Mouse (Mus musculus) central nervous system, embryonic 14 days (tissue): ENCODE data around the gene Olfr692. TPM values are rescaled to one million over a fixed set of nuclear protein-coding genes. Genes with fewer than 3 reads are reported as not detected.

Experiments
- polyA plus RNA-seq: library from polyadenylated mRNA; depleted of rRNA; stranded (reverse); fragments of >200 nt; gene quantifications from 2 replicates; pipeline ENCODE4 v1.2.3, GENCODE M21; 2012; rRNA removed

Gene Olfr692
- polyA plus RNA-seq, result not detected in 2 replicates

DNA sequence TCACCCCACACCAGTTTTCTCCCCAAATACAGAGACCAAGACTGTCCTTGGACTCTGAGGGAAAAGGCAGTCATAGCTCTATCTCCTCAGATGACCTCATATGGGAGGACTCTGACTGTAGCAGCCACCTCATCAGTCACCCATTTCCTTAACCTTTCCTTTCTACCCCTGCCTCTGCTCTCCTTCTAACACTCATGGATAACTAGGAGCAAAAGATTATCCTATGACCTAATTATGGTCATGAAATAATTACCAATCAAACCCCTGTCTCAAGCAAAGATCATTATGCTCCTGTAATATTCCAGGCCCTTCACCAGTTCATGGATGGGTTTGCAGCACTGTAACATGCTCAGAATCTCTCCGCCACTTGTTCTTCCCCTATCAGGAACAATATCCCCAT, at the start of gene Olfr692:
Gene Olfr692, plus strand, starts transcription at position 301 of the 400 bp plus-strand sequence.

GRCm38 (mm10) chr7:105334004-105334403, 34.0 kb upstream of the Olfr692 start, which contains the start of gene Olfr690:
Gene Olfr690 (minus strand): TSS chr7:105334104.

GRCm38 (mm10) chr7:105342170-105342569, 25.9 kb upstream of the Olfr692 start, which contains the start of gene Olfr691:
Gene Olfr691 (minus strand): TSS chr7:105342270.

GRCm38 (mm10) chr7:105374866-105375265, 6.8 kb downstream of the Olfr692 start, which contains the start of gene Gm5901:
Gene Gm5901 (plus strand): TSS chr7:105375038.

GRCm38 (mm10) chr7:105399935-105400624, 32.0 kb downstream of the Olfr692 start, which contains the start of gene Fam160a2:
Gene Fam160a2 (minus strand): TSS chr7:105400054.

DNA sequence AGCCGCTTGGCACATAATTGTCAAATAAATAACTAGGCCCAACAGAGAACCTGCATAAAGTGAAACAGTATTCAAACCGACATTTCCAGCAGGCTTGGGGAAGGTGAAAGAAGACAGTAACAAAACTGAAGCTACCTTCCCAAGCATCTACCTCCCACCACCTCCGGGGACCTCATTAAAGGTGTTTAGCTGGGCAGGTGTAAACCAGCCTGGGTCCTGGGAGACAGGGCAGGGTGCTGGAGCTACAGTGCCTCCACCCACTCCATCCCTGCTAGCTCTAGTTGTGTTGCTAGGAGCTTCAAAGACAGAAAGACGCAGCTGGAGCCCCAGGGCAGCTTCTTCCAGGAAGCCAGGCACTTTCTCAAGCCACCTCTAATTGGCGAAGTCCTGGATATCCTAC, 36.2 kb downstream of the Olfr692 start, which contains the start of gene Cnga4:
Gene Cnga4, plus strand, starts transcription at position 301 of the 400 bp plus-strand sequence.

Other genes starting within 250 kb of the Olfr692 start
- not detected in 2 replicates for gene Olfr683, start 221.2 kb upstream of the Olfr692 start, polyA plus RNA-seq
- gene Olfr684, start 204.6 kb upstream of the Olfr692 start, polyA plus RNA-seq, result not detected in 2 replicates
- not detected in 2 replicates for gene Olfr685, start 182.2 kb upstream of the Olfr692 start, polyA plus RNA-seq
- not detected in 2 replicates for gene Olfr686, start 160.7 kb upstream of the Olfr692 start, polyA plus RNA-seq
- gene Olfr688, start 80.1 kb upstream of the Olfr692 start, polyA plus RNA-seq, result not detected in 2 replicates
- not detected in 2 replicates for gene Olfr689, start 57.1 kb upstream of the Olfr692 start, polyA plus RNA-seq
- 0.16 and 0.17 TPM in 2 replicates for gene Olfr690, start 34.1 kb upstream of the Olfr692 start, polyA plus RNA-seq
- gene Olfr691, start 26.0 kb upstream of the Olfr692 start, polyA plus RNA-seq, result 0.14 and 0.17 TPM in 2 replicates
- 0.05 TPM in 1 of 2 replicates, not detected in the other for gene Gm5901, start 6.8 kb downstream of the Olfr692 start, polyA plus RNA-seq
- 36.0 and 37.7 TPM in 2 replicates for gene Fam160a2, start 31.8 kb downstream of the Olfr692 start, polyA plus RNA-seq
- 0.18 and 0.34 TPM in 2 replicates for gene Cnga4, start 36.3 kb downstream of the Olfr692 start, polyA plus RNA-seq
- gene Cckbr, start 57.5 kb downstream of the Olfr692 start, polyA plus RNA-seq, result 1.7 and 1.9 TPM in 2 replicates
- gene Cavin3, start 114.1 kb downstream of the Olfr692 start, polyA plus RNA-seq, result 22.6 and 32.7 TPM in 2 replicates
- gene Smpd1, start 186.1 kb downstream of the Olfr692 start, polyA plus RNA-seq, result 37.1 and 42.4 TPM in 2 replicates
- gene Apbb1, start 213.4 kb downstream of the Olfr692 start, polyA plus RNA-seq, result 215 and 247 TPM in 2 replicates
- gene Hpx, start 231.9 kb downstream of the Olfr692 start, polyA plus RNA-seq, result 0.63 and 0.69 TPM in 2 replicates